Mouse (Mus musculus) hindbrain, embryonic 10.5 days (tissue): Measurements from ENCODE around the gene Bloc1s2. TPM values are rescaled to one million over a fixed set of nuclear protein-coding genes. Genes with fewer than 3 reads are reported as not detected.

Source experiments
- DNase-seq: peaks from one replicate; pipeline ENCODE4 v3.0.0-alpha.2; 2017; ENCODE audit warnings: low spot score
- H3K27ac ChIP-seq: fragments of 300-500 bp; sonication (generic); 2 replicates; pipeline ENCODE4 v1.5.1; 2016; ENCODE audit warnings: mild to moderate bottlenecking, moderate library complexity
- H3K27me3 ChIP-seq: fragments of 300-500 bp; sonication (generic); 2 replicates; pipeline ENCODE4 v1.6.1; 2016; ENCODE audit warnings: mild to moderate bottlenecking; ENCODE audit not compliant: poor library complexity, insufficient read depth, severe bottlenecking
- H3K36me3 ChIP-seq: fragments of 300-500 bp; sonication (generic); 2 replicates; pipeline ENCODE4 v1.6.1; 2016; ENCODE audit warnings: mild to moderate bottlenecking, moderate library complexity
- H3K4me1 ChIP-seq: fragments of 300-500 bp; sonication (generic); replicated peaks from 2 replicates; pipeline ENCODE4 v1.6.1; 2016; ENCODE audit warnings: mild to moderate bottlenecking
- H3K4me3 ChIP-seq: fragments of 300-500 bp; sonication (generic); 2 replicates; pipeline ENCODE4 v1.5.1; 2016; ENCODE audit warnings: mild to moderate bottlenecking, moderate library complexity
- H3K9me3 ChIP-seq: fragments of 300-500 bp; sonication (generic); 2 replicates; pipeline ENCODE4 v1.6.1; 2016; ENCODE audit warnings: mild to moderate bottlenecking, moderate library complexity
- WGBS: fragments of 180-500 bp; shearing (Covaris S2); methylation state at CpG from one replicate; pipeline ENCODE4 v1.1.7; 2016; 5-methylcytosine and 5-hydroxymethylcytosine counted together
- polyA plus RNA-seq: library from polyadenylated mRNA; unstranded; fragments of >200 nt; fragmentation: Nextera tagmentation; extraction: Ambion mirVana; gene quantifications from 2 replicates; pipeline ENCODE4 v1.2.1, GENCODE M21; 2016

The Bloc1s2 gene
- polyA plus RNA-seq, 1 experiment from 2014 or later = 118 TPM

DNA sequence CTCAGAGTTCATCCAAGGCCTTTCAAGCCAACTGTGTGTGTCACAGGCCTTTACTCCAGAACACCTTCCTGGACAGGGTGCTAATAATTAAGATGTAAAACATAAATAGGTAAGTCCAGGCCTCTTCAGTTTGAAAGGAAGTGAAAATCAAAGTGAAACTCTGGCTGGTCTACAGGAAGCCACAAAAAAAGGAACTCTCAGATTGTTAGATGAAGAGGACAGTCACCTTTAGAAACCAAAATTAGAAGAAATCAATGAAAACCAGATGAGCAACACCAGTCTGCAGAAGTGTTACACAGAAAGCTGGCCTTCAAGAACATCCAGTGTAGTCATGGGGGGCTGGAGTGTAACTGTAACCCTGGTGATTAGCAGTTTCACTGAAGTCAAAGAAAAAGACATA, 28.5 kb downstream of the Bloc1s2 start:
- Histone ChIP-seq H3K36me3 (peaks cover 98% of the 10 kb centered on the region), H3K4me3 (no peak overlapping the region), H3K27ac (no peak overlapping the region), H3K9me3 (no peaks in the 10 kb centered on the region), H3K27me3 (no peaks in the 10 kb centered on the region), H3K4me1 (no peaks in the 10 kb centered on the region)
- no peak for DNase-seq

DNA sequence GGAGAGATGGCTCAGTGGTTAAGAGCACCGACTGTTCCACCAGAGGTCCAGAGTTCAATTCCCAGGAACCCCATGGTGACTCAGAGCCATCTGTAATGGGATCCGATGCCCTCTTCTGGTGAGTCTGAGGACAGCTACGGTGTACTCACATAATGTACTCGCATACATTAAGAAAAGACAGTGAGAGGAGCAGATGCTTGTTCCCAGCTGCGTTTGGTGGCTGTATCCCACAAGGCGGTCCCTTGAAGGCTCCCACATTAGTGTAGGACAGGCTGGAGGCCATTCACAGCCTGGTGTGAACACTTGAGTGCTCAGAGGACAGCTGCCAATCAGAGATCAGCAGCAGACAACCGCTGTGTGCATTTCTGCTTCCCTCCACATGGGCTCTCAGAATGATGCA, 34.5 kb downstream of the Bloc1s2 start:
- WGBS = 64% methylated on average over 7 of the region's 7 CpGs
- Histone ChIP-seq H3K9me3 (no peaks in the 10 kb centered on the region), H3K4me3 (no peak overlapping the region), H3K36me3 (peaks cover 78% of the 10 kb centered on the region), H3K4me1 (peaks cover 9% of the 10 kb centered on the region), H3K27me3 (no peaks in the 10 kb centered on the region), H3K27ac (no peak overlapping the region)
- peak; percentile 45 for DNase-seq

DNA sequence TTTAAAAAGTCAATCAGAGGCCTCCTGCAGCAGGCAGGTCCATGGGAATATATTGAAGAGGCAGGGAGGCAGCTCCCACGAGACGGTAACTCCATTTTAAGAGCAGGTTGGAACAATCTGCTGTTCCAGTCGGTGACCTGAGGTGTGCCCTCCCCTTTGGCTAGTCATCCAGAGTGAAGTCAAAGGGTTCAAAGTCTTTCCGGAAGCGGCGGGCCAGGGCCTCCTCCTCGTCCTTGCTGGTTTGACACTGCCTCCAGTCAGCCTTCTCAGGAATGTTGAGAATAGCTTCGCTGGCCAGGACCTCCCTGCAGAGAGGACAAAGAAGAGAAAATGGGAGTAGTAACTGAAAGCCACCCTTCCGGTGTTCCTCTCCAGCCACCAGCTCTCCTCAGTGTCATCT, 35.9 kb downstream of the Bloc1s2 start:
- Histone ChIP-seq H3K4me3 (no peak overlapping the region), H3K36me3 (peaks cover 64% of the 10 kb centered on the region), H3K4me1 (peaks cover 23% of the 10 kb centered on the region), H3K27me3 (no peaks in the 10 kb centered on the region), H3K9me3 (no peaks in the 10 kb centered on the region), H3K27ac (no peak overlapping the region)
- no peak for DNase-seq
- 88% methylated on average over 9 of the region's 9 CpGs for WGBS

DNA sequence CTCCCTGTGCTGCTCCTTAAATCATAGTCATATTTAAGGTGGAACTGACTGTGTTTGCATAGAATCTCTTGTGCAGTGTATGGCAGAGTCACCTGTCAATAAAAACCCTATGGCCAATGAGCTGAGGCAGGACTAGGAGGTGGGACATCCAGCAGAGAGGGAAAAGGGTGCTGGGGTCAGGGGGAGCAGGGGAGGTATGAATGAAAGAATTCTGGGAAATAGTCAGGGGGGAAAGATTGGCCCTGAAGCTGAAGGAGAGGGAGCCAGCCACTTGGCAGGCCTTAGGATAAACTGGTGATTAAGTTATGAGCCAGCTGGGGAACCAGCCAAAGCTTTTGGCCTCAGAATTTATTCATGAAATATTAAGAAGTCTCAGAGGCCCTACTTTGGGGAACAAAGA, 37.2 kb downstream of the Bloc1s2 start:
- DNase-seq = no peak
- Histone ChIP-seq H3K9me3 (no peaks in the 10 kb centered on the region), H3K4me3 (no peak overlapping the region), H3K4me1 (peaks cover 23% of the 10 kb centered on the region), H3K36me3 (peaks cover 51% of the 10 kb centered on the region), H3K27ac (no peak overlapping the region), H3K27me3 (no peaks in the 10 kb centered on the region)

DNA sequence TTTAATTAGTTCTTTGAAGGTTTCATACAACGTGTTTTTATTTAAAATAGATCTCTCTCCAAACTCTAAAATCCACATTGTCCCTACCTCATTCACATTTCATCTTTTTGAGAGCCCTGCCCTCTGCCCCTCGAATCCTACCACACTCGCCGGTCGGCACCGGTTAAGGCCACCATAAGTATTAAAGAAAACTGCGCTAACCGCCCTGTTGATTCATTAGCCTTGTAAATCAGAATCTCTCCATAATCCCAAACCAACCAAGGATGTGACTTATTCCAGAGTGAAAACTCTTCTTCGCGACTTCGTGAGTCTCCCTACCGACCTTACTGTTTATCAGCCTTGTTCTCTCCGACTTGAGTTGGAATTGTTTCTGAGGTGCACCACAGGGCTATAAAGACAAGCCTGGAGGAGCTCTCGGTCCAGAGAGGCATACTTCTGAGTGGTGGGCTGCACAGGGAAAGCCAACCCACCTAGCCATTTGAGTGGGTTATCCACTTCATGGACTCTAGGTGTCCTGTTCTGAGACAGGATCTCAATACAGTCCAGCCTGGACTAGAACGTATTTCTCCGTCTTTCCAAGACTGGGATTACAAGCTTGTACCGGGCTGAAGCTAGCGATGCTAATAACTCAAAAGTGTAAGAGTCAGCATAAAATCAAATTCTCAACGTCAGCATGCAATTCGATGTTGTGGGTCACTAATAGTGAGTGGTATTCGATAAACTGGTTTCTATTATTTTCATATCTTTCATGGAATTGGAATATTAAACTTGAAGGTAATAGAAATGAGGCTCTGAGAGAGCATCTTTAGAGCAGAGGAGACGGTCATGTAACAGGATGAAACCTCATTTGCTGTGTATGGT, 38.4 kb downstream of the Bloc1s2 start:
- peak overlapping the region; percentile 97 for H3K27ac ChIP-seq
- peak overlapping the region; percentile 99 for H3K4me3 ChIP-seq
- no peaks in the 10 kb centered on the region for H3K9me3 ChIP-seq
- H3K27me3 ChIP-seq = no peaks in the 10 kb centered on the region
- DNase-seq = no peak
- peaks cover 23% of the 10 kb centered on the region for H3K4me1 ChIP-seq
- peaks cover 42% of the 10 kb centered on the region for H3K36me3 ChIP-seq
- 31% methylated on average over 22 of the region's 22 CpGs for WGBS

DNA sequence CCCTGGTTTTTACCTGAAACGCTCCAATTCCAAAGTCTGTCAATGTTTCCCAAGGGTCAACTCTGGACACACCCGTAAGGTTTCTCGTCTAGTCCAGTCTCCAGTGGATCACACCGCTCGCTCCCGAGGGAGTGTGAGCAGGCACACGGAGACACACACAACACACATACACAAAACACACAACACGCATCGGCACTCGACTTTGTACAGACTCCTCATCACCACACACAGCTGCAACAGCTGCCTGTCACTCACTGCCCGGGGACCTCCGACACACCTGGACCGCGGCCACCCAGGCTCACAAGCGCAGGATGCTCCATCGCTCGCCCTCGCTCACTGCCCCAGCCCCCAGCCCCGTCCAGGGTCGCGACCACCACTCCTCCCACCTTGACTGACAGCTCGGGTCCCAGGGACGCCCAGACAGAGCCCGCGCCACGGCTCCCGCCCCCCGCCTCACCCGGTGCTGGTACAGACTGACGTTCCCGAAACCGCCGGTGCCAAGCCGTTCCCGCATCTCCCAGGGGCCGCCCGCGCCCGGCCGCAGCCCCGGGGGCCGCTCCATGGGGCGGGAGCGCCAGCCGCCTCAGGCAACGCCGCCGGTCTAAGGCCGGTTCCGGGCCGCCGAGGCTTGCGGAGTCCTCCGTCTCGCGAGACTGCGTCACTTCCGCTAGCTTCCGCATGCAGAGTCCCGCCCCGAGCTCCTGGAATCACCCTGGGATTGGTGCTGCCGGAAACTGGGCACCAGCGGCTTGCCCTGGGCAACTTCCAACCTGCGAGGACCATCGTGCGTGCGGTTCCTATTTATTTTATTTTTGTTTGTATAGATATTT, 39.2 kb downstream of the Bloc1s2 start, which contains the start of gene Chuk:
TSS of gene Chuk (minus strand) at position 650 of the 830 bp plus-strand sequence.
- Histone ChIP-seq H3K27ac (peak within 1 kb of the TSS; percentile 97), H3K4me3 (peak within 1 kb of the TSS; percentile 99), H3K4me1 (peaks cover 23% of the 10 kb centered on the region), H3K9me3 (no peaks in the 10 kb centered on the region), H3K36me3 (peaks cover 40% of the 10 kb centered on the region), H3K27me3 (no peaks in the 10 kb centered on the region)
- WGBS = 1% methylated on average over 67 of the region's 67 CpGs
- DNase-seq = peak; percentile 95

DNA sequence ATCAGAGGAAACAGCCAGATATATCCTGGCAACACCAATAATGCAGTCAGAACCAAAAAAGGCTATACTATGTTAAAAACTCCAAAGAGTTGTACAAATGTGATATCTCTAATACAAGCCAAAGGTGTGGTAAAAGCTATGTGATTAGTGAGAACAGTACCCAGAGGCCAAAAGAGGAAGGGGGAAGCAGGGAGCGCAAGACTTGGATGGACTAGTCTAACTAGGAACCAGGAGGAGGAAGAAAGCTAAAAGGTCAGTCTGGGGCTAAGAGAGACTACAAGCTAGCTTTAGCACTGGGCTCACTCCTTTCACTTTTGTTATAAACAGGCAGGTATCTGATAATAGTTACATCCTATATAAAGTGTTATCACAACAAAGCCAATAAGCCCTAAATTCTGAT, 41.9 kb downstream of the Bloc1s2 start:
- Histone ChIP-seq H3K4me3 (no peak overlapping the region), H3K9me3 (no peaks in the 10 kb centered on the region), H3K27ac (no peak overlapping the region), H3K4me1 (peaks cover 23% of the 10 kb centered on the region), H3K27me3 (no peaks in the 10 kb centered on the region), H3K36me3 (peaks cover 38% of the 10 kb centered on the region)
- 97% methylated on average over 1 of the region's 1 CpGs for WGBS
- no peak for DNase-seq

DNA sequence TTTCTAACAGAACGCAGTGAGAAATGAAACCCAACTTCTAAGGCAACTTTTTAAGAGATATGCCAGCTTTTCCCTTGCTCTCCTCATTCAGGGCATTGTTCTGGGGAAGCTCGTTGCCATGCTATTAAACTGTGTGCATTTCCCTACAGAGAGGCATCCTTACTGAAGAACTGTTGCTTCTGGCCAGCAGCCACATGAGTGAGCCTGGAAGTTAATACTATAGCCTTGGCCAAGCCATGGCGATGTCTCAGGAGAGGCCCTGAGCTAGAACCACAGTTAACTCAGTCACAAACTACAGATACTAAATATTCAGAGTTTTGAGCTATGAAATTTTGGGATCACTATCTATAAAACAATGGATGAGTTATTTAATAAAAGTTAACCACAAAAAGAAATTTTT, 43.2 kb downstream of the Bloc1s2 start:
- no peak for DNase-seq
- Histone ChIP-seq H3K27ac (no peak overlapping the region), H3K4me3 (no peak overlapping the region), H3K27me3 (no peaks in the 10 kb centered on the region), H3K36me3 (peaks cover 45% of the 10 kb centered on the region), H3K9me3 (no peaks in the 10 kb centered on the region), H3K4me1 (peaks cover 18% of the 10 kb centered on the region)
- 95% methylated on average over 3 of the region's 3 CpGs for WGBS

DNA sequence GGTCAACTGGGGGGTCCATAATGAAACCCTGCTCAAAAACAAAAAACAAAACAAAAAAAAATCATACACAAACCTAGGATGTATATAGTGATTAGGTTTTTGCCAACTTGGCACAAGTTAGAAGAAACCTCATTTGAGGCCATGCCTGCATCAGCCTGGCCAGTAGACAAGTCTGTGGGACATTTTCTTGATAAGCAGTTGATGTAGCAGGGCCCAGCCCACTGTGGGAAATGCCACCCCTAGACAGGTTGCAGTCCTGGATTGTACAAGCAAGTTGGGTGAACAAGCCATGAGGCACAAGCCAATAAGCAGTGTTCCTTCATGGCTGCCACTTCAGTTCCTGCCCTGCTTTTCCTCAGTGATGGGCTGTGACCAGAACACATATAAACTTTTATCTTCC, 45.4 kb downstream of the Bloc1s2 start:
- H3K9me3 ChIP-seq = peaks cover 5% of the 10 kb centered on the region
- peaks cover 5% of the 10 kb centered on the region; the same call in 1 of the 2 replicates for H3K4me1 ChIP-seq
- peaks cover 67% of the 10 kb centered on the region for H3K36me3 ChIP-seq
- DNase-seq = no peak
- no peak overlapping the region for H3K27ac ChIP-seq
- no peak overlapping the region for H3K4me3 ChIP-seq
- H3K27me3 ChIP-seq = no peaks in the 10 kb centered on the region

Other genes starting within 250 kb of the Bloc1s2 start
- gene Dnmbp, start 206.3 kb downstream of the Bloc1s2 start, polyA plus RNA-seq = 16.2 and 16.4 TPM in 2 replicates
- gene Cpn1, start 159.9 kb downstream of the Bloc1s2 start, polyA plus RNA-seq = 0.16 and 0.86 TPM in 2 replicates
- not detected in 2 replicates for gene Cyp2c23, start 117.2 kb downstream of the Bloc1s2 start, polyA plus RNA-seq
- gene Erlin1, start 76.7 kb downstream of the Bloc1s2 start, polyA plus RNA-seq = 18.5 and 24.3 TPM in 2 replicates
- 40.1 and 45.0 TPM in 2 replicates for gene Chuk, start 39.0 kb downstream of the Bloc1s2 start, polyA plus RNA-seq
- gene Cwf19l1, start 10.6 kb downstream of the Bloc1s2 start, polyA plus RNA-seq = 34.5 and 39.8 TPM in 2 replicates
- 0.29 and 0.34 TPM in 2 replicates for gene Pkd2l1, start 46.0 kb upstream of the Bloc1s2 start, polyA plus RNA-seq
- 0.52 and 1.1 TPM in 2 replicates for gene Scd3, start 56.8 kb upstream of the Bloc1s2 start, polyA plus RNA-seq
- gene Scd2, start 147.2 kb upstream of the Bloc1s2 start, polyA plus RNA-seq = 333 and 352 TPM in 2 replicates
- 0.09 TPM in 1 of 2 replicates, not detected in the other for gene Scd4, start 186.6 kb upstream of the Bloc1s2 start, polyA plus RNA-seq